Mouse (Mus musculus): Measurements from ENCODE around the gene Fbxl19. TPM values are rescaled to one million over a fixed set of nuclear protein-coding genes. Genes with fewer than 3 reads are reported as not detected.

The Fbxl19 gene
- total RNA-seq, 2 experiments from 2014 or later: 72.4 to 81.5 TPM

DNA sequence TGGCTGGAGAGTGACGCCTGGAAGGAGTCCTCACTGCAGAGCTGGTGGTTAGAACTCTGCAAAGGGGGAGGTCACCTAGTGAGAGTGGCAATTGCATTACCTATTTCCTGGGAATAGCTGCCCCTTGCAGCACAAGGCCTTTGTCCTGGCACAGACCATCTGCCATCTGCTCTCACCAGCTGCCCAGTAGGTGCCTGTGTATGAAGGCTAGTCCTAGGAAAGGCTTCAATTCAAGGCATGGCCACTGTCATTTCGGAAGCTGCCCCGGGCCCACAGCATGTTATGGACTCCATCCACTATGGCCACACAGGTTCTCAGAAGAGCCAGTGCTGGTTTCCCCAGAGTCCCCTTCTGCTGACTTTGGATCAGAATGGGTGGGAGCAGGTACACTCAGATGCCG is 54.2 kb downstream of the Fbxl19 start:
- Histone ChIP-seq H3K27ac (no peak overlapping the region), H3K4me3 (no peak overlapping the region)
- no peak for TF ChIP-seq CTCF (IDR thresholded peaks at IDR 0.05)
- no peak for DNase-seq (ENCODE audit: extremely low spot score in 1 of 2, low spot score in 2 of 2)
- intact Hi-C loops (cut with DNase I): no loop called here

DNA sequence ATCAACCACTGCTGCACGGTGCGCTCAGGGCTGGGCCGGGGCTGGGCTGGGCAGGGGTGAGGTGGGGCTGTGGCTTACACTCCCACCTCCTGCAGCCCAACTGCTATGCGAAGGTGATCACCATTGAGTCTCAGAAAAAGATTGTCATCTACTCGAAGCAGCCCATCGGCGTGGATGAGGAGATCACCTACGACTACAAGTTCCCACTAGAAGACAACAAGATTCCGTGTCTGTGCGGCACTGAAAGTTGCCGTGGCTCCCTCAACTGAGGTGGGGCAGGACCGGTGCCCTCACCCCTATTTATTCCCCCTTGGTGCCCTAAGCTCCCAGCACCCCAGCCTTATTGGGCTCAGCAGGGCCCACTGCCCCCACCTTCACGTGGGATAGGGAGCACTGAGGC is 54.9 kb downstream of the Fbxl19 start:
- TF ChIP-seq CTCF (IDR thresholded peaks at IDR 0.05): no peak
- intact Hi-C loops (cut with DNase I): no loop called here
- no peak for DNase-seq (ENCODE audit: extremely low spot score in 1 of 2, low spot score in 2 of 2)
- no peak overlapping the region for H3K4me3 ChIP-seq
- no peak overlapping the region for H3K27ac ChIP-seq

DNA sequence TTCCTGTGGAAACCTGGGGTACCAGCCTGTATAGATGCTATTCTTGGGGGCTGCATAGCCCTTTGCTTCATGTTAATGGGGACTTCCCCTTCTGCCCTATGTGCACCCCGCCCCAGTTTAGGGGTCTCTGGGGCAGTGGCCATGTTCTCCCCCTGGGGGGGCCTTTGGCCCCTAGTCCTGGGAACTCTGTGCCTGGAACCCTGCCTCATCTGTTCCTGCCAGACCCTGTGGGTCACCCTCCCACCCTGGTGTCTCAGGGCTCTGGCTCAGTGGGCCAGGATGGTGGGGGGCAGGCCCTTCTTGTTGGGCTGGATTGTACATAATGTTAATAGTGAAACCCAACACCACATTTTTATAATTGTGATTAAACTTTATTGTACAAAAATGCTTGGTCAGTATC is 55.4 kb downstream of the Fbxl19 start:
- DNase-seq (ENCODE audit: extremely low spot score in 1 of 2, low spot score in 2 of 2): no peak
- Histone ChIP-seq H3K27ac (no peak overlapping the region), H3K4me3 (no peak overlapping the region)
- intact Hi-C loops (cut with DNase I): loop anchor here (1.0 kb wide), 1 partner anchor 76 kb away; no protein-coding TSS in a partner anchor
- no peak for TF ChIP-seq CTCF (IDR thresholded peaks at IDR 0.05)

DNA sequence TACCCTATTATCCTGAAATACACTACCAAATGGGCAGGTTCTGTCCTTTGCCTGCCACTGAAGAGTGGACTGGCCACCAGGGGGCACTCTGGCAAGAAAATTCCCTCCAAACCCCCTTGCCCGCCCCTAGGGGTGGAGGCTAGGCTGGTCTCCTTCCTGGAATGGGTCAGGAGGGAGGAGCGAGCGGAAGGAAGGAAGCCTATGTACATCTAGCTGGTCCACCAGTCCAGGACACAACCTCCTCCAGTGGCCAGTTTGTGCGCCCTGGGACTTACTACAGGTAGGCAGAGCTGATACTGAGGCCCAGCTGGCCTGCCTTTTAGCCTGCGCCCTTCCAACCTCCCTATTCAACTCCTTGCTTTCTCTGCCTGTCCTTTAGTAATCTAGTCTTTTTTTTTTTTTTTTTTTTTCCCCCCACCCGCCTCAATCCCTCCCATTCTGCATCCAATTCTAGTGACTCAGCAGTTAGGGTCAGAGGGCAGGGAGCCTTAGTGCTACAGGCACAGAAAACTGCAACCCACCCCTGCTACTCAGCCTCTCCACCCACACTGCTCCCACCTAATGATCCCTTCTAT is 56.2 kb downstream of the Fbxl19 start, which contains the start of gene Hsd3b7:
Gene Hsd3b7, plus strand, starts transcription at position 170 of the 575 bp plus-strand sequence.
- TF ChIP-seq CTCF (IDR thresholded peaks at IDR 0.05): peak; percentile 97
- DNase-seq (ENCODE audit: extremely low spot score in 1 of 2, low spot score in 2 of 2): peak; percentile 84 to 89
- peak within 1 kb of the TSS; percentile 44 for H3K4me3 ChIP-seq
- peak within 1 kb of the TSS; percentile 80 for H3K27ac ChIP-seq
- intact Hi-C loops (cut with DNase I): loop anchor here (1.0 kb wide), 1 partner anchor 75 kb away; no protein-coding TSS in a partner anchor

DNA sequence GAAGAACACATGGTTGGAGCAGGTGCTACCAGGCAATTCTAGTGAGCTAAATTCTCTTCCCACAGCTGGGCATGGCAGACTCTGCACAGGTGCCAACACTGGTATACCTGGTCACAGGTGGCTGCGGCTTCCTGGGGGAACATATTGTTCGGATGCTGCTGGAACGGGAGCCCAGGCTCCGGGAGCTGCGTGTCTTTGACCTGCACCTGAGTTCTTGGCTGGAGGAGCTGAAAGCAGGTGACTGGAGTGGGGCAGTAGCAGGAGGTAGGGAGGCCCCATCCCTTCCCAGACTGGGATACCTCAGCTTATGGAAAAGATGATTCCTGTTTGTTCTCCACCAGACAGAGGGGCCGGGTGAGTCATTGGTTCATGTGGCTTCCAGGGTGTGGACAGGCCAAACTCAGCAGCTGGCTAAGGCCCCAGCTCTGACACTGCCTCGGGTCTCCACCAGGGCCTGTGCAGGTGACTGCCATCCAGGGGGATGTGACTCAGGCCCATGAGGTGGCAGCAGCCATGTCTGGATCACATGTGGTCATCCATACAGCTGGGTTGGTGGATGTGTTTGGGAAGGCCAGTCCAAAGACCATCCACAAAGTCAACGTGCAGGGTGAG is 56.8 kb downstream of the Fbxl19 start:
- intact Hi-C loops (cut with DNase I): no loop called here
- TF ChIP-seq CTCF (IDR thresholded peaks at IDR 0.05): no peak; the same call in 1 of the 2 replicates
- DNase-seq (ENCODE audit: extremely low spot score in 1 of 2, low spot score in 2 of 2): no peak
- Histone ChIP-seq H3K27ac (peak overlapping the region; percentile 80), H3K4me3 (peak overlapping the region; percentile 44; the same call in 1 of the 2 replicates)

DNA sequence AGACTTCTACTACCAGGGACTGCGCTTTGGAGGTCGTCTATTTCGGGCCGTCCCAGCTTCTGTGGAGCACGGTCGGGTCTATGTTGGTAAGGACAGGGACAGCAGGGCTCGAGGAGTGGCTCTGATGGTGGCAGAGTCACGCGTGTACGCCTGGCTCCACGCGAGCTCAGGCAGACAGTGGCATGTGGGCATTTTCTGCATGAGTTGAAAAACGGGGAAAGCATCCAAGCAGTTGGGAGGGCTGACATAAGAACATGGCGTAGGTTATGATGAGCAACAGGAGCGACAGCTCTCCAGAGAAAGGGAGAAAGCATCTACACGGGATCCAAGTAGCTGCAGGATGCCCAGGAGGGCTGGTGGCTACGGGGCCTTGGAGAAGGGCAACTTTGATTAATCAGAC is 58.0 kb downstream of the Fbxl19 start:
- DNase-seq (ENCODE audit: extremely low spot score in 1 of 2, low spot score in 2 of 2): no peak
- intact Hi-C loops (cut with DNase I): no loop called here
- TF ChIP-seq CTCF (IDR thresholded peaks at IDR 0.05): no peak
- no peak overlapping the region for H3K4me3 ChIP-seq
- H3K27ac ChIP-seq: peak overlapping the region; percentile 78

DNA sequence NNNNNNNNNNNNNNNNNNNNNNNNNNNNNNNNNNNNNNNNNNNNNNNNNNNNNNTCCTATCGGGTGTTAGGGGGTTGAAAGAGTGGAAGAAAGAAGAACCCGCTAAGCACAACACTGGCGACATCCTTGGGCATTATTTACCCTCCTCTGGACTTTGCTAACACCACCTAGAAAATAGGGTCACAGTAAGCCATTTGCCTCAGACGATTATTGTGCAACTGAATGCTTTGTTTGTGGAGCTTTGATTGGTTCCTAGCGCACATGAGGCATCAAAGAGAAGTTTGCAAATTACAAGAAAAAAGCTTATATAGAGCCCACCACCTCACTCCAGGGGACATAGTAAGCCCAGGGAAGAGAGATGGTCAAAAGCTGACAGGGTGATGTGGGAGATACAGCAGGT is 64.5 kb downstream of the Fbxl19 start:
- no peak for TF ChIP-seq CTCF (IDR thresholded peaks at IDR 0.05)
- no peak overlapping the region for H3K27ac ChIP-seq
- H3K4me3 ChIP-seq: no peak overlapping the region
- no peak for DNase-seq (ENCODE audit: extremely low spot score in 1 of 2, low spot score in 2 of 2)
- intact Hi-C loops (cut with DNase I): no loop called here

DNA sequence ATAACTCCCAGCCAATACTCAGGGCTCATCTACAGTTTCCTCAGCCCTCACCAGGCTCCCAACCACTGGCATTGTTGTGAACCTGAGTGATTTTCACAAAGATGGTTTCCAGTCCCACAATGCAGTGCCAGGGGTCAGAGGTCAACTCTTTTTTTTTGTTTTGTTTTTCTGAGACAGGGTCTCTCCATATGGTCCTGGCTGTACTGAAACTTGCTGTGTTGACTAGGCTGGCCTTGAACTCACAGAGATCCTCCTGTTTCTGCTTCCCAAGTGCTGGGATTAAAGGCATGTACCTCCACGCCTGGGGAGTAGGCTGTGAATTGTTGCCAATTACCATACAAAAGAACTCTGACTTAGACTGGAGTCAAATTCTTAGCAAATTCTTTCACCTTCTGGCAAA is 65.5 kb downstream of the Fbxl19 start:
- DNase-seq (ENCODE audit: extremely low spot score in 1 of 2, low spot score in 2 of 2): no peak
- Histone ChIP-seq H3K27ac (no peak overlapping the region), H3K4me3 (no peak overlapping the region)
- no peak for TF ChIP-seq CTCF (IDR thresholded peaks at IDR 0.05)
- intact Hi-C loops (cut with DNase I): no loop called here

DNA sequence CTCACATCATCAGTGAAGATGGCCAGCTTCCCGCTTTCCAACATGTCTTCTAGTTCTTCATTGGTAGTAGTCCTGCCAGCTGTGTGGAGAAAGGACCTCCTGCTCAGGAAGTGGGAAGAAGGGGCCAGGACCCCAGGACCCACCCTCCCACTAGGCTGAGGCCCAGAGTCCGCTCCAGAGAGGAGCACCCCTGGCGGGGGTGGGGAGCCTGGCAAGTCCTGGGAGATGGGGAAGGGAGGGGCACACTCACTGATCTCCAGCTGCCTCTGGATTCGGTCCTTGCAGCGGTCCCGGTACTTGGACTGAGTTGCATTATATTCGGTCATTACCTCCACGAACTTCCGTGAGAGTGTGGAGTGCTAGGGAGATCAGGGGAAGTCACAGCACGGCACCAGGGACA is 66.3 kb downstream of the Fbxl19 start:
- Histone ChIP-seq H3K27ac (no peak overlapping the region), H3K4me3 (no peak overlapping the region)
- no peak for TF ChIP-seq CTCF (IDR thresholded peaks at IDR 0.05)
- no peak for DNase-seq (ENCODE audit: extremely low spot score in 1 of 2, low spot score in 2 of 2)
- intact Hi-C loops (cut with DNase I): no loop called here

DNA sequence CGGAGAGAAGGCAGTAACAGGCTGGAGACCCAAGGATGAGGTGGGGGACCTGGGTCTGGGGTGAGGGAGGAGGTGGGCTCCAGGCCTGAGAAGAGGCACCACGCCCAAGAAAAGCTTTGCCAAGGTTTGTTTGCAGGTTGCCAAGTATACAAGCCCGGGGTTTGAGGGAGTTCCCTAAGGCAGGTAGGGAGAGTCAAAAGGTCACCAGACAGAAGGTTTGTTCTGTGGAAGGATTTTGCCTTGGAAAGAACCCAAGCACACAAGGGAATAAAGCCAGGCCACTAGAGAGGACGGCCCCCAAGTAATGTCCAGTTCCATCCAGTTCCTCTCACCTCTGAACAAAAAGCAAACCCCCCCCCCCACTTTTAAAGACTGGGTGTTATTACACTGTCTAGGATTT is 66.9 kb downstream of the Fbxl19 start:
- no peak for TF ChIP-seq CTCF (IDR thresholded peaks at IDR 0.05)

DNA sequence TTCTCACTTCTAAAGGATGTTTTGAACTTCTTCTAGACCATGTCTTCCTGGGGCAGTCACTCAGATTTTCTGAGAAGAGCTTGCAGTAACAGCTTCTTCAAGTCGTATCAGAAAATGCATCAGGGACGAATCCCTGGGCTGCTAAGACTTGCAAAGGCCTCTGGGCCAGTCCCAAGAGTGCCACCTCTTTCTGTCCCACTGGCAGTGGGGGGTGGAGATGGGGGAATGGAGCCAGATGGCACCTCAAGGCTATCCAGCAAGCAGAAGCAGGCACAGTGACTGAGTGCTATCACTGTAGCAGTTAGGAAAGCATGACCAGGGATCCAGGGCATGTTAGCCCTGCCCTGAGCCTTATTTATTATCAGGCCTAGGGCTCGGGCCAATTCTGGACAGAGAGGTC is 67.9 kb downstream of the Fbxl19 start:
- H3K27ac ChIP-seq: no peak overlapping the region
- DNase-seq (ENCODE audit: extremely low spot score in 1 of 2, low spot score in 2 of 2): no peak
- intact Hi-C loops (cut with DNase I): no loop called here
- TF ChIP-seq CTCF (IDR thresholded peaks at IDR 0.05): no peak
- H3K4me3 ChIP-seq: no peak overlapping the region

More for the DNA sequence above, 66.9 kb downstream of the Fbxl19 start:
- no peak overlapping the region for H3K27ac ChIP-seq
- DNase-seq (ENCODE audit: extremely low spot score in 1 of 2, low spot score in 2 of 2): no peak
- intact Hi-C loops (cut with DNase I): no loop called here
- H3K4me3 ChIP-seq: no peak overlapping the region

DNA sequence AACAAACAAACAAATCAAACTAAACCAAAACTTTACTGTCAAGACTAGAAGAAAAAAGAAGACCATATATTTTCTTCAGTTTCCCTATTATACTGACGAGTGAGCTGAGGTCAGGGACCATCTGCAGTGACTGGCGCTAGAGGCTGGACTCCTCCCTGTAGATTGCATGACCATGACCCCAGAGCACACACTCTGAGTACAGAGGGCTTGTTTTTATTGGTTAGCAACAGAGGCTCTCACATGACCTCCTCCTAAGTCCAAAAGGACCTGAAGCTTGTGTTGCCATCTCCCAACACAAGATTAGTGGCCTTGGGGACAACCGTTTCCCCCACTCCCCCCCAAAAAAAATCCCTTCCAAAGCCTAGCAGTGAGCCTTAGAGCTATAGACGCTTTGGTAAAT is 69.5 kb downstream of the Fbxl19 start:
- no peak for TF ChIP-seq CTCF (IDR thresholded peaks at IDR 0.05)
- no peak for DNase-seq (ENCODE audit: extremely low spot score in 1 of 2, low spot score in 2 of 2)
- intact Hi-C loops (cut with DNase I): no loop called here
- Histone ChIP-seq H3K4me3 (no peak overlapping the region), H3K27ac (peak overlapping the region; percentile 86; the same call in 1 of the 2 replicates)

All from left cerebral cortex, adult 2 months (tissue).